Mouse (Mus musculus): ENCODE results near the gene Arid3b. TPM values are rescaled to one million over a fixed set of nuclear protein-coding genes. Genes with fewer than 3 reads are reported as not detected.

Arid3b gene
- polyA plus RNA-seq (2017; shearing (Covaris generic)), result 56.0 TPM

GRCm38 (mm10) chr9:57836581-57837170 is at the start of gene Arid3b:
Arid3b (minus strand) TSS chr9:57836793.

GRCm38 (mm10) chr9:57765364-57766351 is 70.9 kb downstream of the Arid3b start, which contains the start of gene Clk3:
Clk3 (minus strand) TSS chr9:57765860.

Other genes with a start within 250 kb of the Arid3b start
- 87.6 TPM for gene Ulk3, start 247.3 kb downstream of the Arid3b start, polyA plus RNA-seq (2017; shearing (Covaris generic))
- gene Cplx3, start 230.5 kb downstream of the Arid3b start, polyA plus RNA-seq (2017; shearing (Covaris generic)), result not detected
- 0.27 TPM for gene Lman1l, start 216.0 kb downstream of the Arid3b start, polyA plus RNA-seq (2017; shearing (Covaris generic))
- 230 TPM for gene Csk, start 183.2 kb downstream of the Arid3b start, polyA plus RNA-seq (2017; shearing (Covaris generic))
- gene Cyp1a2, start 153.1 kb downstream of the Arid3b start, polyA plus RNA-seq (2017; shearing (Covaris generic)), result not detected
- gene Cyp1a1, start 148.9 kb downstream of the Arid3b start, polyA plus RNA-seq (2017; shearing (Covaris generic)), result 0.24 TPM
- gene Edc3, start 128.3 kb downstream of the Arid3b start, polyA plus RNA-seq (2017; shearing (Covaris generic)), result 51.7 TPM
- 150 TPM for gene Clk3, start 70.9 kb downstream of the Arid3b start, polyA plus RNA-seq (2017; shearing (Covaris generic))
- gene Ubl7, start 74.2 kb upstream of the Arid3b start, polyA plus RNA-seq (2017; shearing (Covaris generic)), result 101 TPM
- 0.33 TPM for gene Sema7a, start 103.3 kb upstream of the Arid3b start, polyA plus RNA-seq (2017; shearing (Covaris generic))
- 0.11 TPM for gene Cyp11a1, start 169.6 kb upstream of the Arid3b start, polyA plus RNA-seq (2017; shearing (Covaris generic))
- gene Stra6, start 227.0 kb upstream of the Arid3b start, polyA plus RNA-seq (2017; shearing (Covaris generic)), result 3.5 TPM

Data from activated CD4-positive, CD25-positive, alpha-beta regulatory T cell, adult 9 weeks (primary cell).